ENCODE assay signal across 31 mouse cellular contexts in the genomic region with DNA sequence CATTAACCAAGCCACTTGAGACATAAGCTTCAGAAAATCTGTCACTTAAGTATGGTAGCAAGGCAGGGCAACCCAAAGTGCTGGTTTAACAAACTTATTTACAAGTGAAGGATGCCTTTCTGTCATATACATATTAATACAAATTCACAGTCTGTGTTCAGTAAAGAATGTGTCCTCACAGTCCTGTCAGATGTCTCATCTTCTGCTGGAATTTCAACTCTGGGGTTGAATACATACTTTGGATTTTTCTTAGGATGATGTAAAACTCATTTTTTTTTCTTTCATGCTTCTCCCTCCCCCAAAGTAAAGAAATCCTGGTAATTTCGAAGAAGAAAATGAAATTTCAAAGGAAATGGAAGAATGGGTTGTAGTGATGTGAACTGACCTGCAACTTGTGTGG. TPM values are rescaled to one million over a fixed set of nuclear protein-coding genes. Genes with fewer than 3 reads are reported as not detected.
"Had no signal": no experiment of that assay in that cellular context is flagged by ENCODE, and none has a peak within 500 bp of the region (broad histone marks: within the 10 kb centered on the region; RNA-seq: fewer than 3 reads in every experiment).

No protein-coding gene starts in this region.

- H3K4me3 ChIP-seq: limb, embryonic 10.5 days; limb, embryonic 12.5 days; limb, embryonic 13.5 days; limb, embryonic 15.5 days; liver, embryonic 12.5 days; liver, embryonic 13.5 days; liver, embryonic 15.5 days; lung, embryonic 15.5 days; midbrain, embryonic 10.5 days; midbrain, embryonic 12.5 days; midbrain, embryonic 13.5 days; midbrain, embryonic 15.5 days; myocyte had no signal

- H3K27ac ChIP-seq: limb, embryonic 10.5 days; limb, embryonic 12.5 days; limb, embryonic 13.5 days; limb, embryonic 15.5 days; liver, embryonic 12.5 days; liver, embryonic 13.5 days; liver, embryonic 14.5 days; liver, embryonic 15.5 days; lung, embryonic 15.5 days; macrophage; midbrain, embryonic 10.5 days; midbrain, embryonic 12.5 days; midbrain, embryonic 13.5 days; midbrain, embryonic 15.5 days had no signal

- H3K4me1 ChIP-seq: liver, embryonic 12.5 days; liver, embryonic 13.5 days; liver, embryonic 15.5 days; lung, embryonic 15.5 days; megakaryocyte, embryonic 14.5 days; midbrain, embryonic 12.5 days; midbrain, embryonic 15.5 days had no signal

- DNase-seq: left cerebral cortex, postnatal 4 days; liver; liver, embryonic 13.5 days; liver, postnatal 0 days; lung, adult 18-20 months; lung, adult 2 months; lung, embryonic 14.5 days; lung, postnatal 10 days; lung, postnatal 14 days; lung, postnatal 36 days; lung, postnatal 4 days; midbrain, embryonic 14.5 days had no signal

RNA-seq across cellular contexts. Expression of a gene that starts 34.8 kb away (rescaled TPM):
- total RNA-seq: liver, adult 2 months; megakaryocyte progenitor cell, adult 5-6 weeks; megakaryocyte-erythroid progenitor cell, adult 5-6 weeks; monocyte, adult 5-6 weeks had no signal
- polyA plus RNA-seq: liver, adult 2 months; liver, postnatal 0 days; macrophage had no signal
